Mouse (Mus musculus): ENCODE measurements at regions not wholly inside any gene's neighbourhood (a gene's known extent, or its start where the extent isn't known, plus 50 kb on each side); places are given as distances from the start of the nearest gene placed in this dataset.

DNA sequence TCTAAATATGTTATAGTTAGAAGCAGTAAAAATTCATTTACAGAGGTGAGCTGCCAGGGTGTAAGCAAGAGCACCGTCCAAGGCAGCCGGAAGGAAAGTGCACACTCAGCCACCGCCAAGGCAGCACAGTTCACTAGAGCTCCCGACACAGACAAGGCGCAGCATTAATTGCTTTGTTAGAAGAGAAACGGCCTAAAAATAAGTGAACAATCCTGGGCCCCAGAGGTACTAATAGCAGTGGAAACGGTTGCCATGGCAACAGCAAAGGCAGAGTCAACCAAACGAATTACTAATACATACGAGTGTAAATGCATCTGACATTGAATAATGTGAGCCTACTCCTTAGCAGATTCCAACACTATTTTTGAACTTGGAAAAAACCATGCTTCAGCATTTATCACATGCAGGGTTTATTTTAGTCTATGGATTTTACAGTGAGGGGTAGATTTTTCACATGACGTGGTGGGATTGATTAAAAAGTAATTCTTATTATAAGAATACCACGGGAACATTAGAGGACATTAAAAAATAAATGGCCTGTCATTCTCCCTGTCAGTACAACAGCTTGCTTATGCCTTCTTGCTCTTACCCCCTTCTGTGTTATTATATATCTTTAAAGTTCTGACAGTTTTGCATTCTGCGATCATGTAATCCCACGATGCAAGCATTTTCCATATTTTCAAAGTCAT is 62.5 kb downstream of the Cavin4 start:
- Histone ChIP-seq H3K4me1 (ENCODE audit: control insufficient read depth, insufficient read depth, insufficient read length) (no peaks in the 10 kb centered on the region), H3K36me3 (ENCODE audit: control insufficient read depth, insufficient read depth, low read length) (no peaks in the 10 kb centered on the region), H3K4me3 (ENCODE audit: extremely low read depth, insufficient read depth, insufficient read length) (no peak overlapping the region), H3K27ac (ENCODE audit: insufficient read depth, low read length) (no peak overlapping the region), H3K27me3 (ENCODE audit: control insufficient read depth, insufficient read depth, low read length) (no peaks in the 10 kb centered on the region)
- DNase-seq (ENCODE audit: low read depth in 1 of 2, low spot score in 2 of 2): no peak
- TF ChIP-seq POLR2A (IDR thresholded peaks at IDR 0.05; ENCODE audit: low read depth, low read length): no peak
- no peak for TF ChIP-seq CTCF (IDR thresholded peaks at IDR 0.05; ENCODE audit: extremely low read depth, insufficient read depth, insufficient read length, insufficient replicate concordance)
- 85% methylated on average over 13 of the region's 13 CpGs for WGBS

- 88% methylated on average over 11 of the region's 11 CpGs for WGBS
- no peaks in the 10 kb centered on the region for H3K27me3 ChIP-seq (ENCODE audit: control insufficient read depth, insufficient read depth, low read length)
- no peak for TF ChIP-seq CTCF (IDR thresholded peaks at IDR 0.05; ENCODE audit: extremely low read depth, insufficient read depth, insufficient read length, insufficient replicate concordance)
- no peak for TF ChIP-seq POLR2A (IDR thresholded peaks at IDR 0.05; ENCODE audit: low read depth, low read length)
Observed at GRCm38 (mm10) chr4:48726349-48726835, 63.1 kb downstream of the Cavin4 start.

DNA sequence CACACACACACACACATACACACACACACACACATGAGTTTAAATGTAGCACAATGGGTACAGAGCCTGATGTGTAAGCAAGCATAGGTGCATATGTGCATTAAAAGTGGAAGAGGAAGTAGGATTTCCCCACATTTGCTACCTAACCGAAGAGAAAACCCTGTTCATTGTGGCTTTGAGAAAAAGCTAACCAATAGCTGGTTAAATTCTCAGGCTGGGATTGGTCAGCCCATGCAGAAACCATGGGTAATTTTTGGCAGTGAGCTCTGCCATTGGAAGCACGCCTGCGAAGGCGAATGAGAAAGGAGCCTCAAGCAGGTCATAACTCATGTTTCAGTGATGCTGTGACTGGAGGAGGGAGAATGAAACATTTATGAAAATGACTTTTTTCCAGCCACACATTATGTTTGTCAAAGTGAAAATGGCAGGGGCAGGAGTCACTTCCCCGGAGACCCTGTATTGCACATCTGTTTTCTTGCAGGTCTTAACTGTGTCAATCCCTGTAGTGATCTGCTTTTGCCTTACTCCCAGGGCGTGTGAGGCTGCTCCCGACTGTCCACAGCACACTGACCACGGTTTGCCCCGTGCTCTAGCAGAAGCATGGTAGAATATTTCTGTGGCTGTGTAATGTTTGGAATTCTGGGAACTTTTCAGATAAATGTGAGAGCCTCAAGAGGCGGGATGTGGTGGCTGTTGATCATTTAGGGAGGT is 71.7 kb downstream of the Cavin4 start:
- TF ChIP-seq CTCF (IDR thresholded peaks at IDR 0.05; ENCODE audit: extremely low read depth, insufficient read depth, insufficient read length, insufficient replicate concordance) (no peak), POLR2A (IDR thresholded peaks at IDR 0.05; ENCODE audit: low read depth, low read length) (no peak)
- Histone ChIP-seq H3K4me3 (ENCODE audit: extremely low read depth, insufficient read depth, insufficient read length) (no peak overlapping the region), H3K27ac (ENCODE audit: insufficient read depth, low read length) (no peak overlapping the region), H3K36me3 (ENCODE audit: control insufficient read depth, insufficient read depth, low read length) (no peaks in the 10 kb centered on the region), H3K4me1 (ENCODE audit: control insufficient read depth, insufficient read depth, insufficient read length) (no peaks in the 10 kb centered on the region), H3K27me3 (ENCODE audit: control insufficient read depth, insufficient read depth, low read length) (no peaks in the 10 kb centered on the region)
- 35% methylated on average over 10 of the region's 10 CpGs for WGBS
- no peak for DNase-seq (ENCODE audit: low read depth in 1 of 2, low spot score in 2 of 2)

More at GRCm38 (mm10) chr4:48726349-48726835, 63.1 kb downstream of the Cavin4 start:
- H3K36me3 ChIP-seq (ENCODE audit: control insufficient read depth, insufficient read depth, low read length): no peaks in the 10 kb centered on the region
- no peak overlapping the region for H3K4me3 ChIP-seq (ENCODE audit: extremely low read depth, insufficient read depth, insufficient read length)
- H3K4me1 ChIP-seq (ENCODE audit: control insufficient read depth, insufficient read depth, insufficient read length): no peaks in the 10 kb centered on the region
- no peak overlapping the region for H3K27ac ChIP-seq (ENCODE audit: insufficient read depth, low read length)
- DNase-seq (ENCODE audit: low read depth in 1 of 2, low spot score in 2 of 2): no peak

DNA sequence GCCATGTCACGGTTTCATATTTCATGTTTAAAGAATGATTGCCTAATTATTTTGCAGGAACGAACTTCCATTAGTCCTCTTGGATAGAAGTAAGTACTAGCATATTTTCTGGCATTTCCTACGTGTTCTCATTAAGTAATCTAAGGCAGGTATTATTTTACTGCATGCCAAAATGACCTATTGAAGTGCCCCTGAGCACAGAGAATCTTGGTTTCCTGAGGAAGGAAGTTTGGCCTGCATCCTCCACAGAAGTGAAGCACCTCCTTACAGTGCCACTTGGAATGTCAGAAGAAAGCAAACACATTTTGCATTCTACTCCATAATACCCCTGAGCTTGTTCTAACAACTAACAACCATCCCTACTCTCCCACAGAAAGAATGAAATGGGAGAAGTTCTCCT is 82.9 kb downstream of the Cavin4 start:
- TF ChIP-seq POLR2A (IDR thresholded peaks at IDR 0.05; ENCODE audit: low read depth, low read length) (no peak), CTCF (IDR thresholded peaks at IDR 0.05; ENCODE audit: extremely low read depth, insufficient read depth, insufficient read length, insufficient replicate concordance) (no peak)
- Histone ChIP-seq H3K27me3 (ENCODE audit: control insufficient read depth, insufficient read depth, low read length) (no peaks in the 10 kb centered on the region), H3K4me3 (ENCODE audit: extremely low read depth, insufficient read depth, insufficient read length) (no peak overlapping the region), H3K27ac (ENCODE audit: insufficient read depth, low read length) (no peak overlapping the region), H3K4me1 (ENCODE audit: control insufficient read depth, insufficient read depth, insufficient read length) (no peaks in the 10 kb centered on the region), H3K36me3 (ENCODE audit: control insufficient read depth, insufficient read depth, low read length) (no peaks in the 10 kb centered on the region)
- no peak for DNase-seq (ENCODE audit: low read depth in 1 of 2, low spot score in 2 of 2)
- WGBS: 56% methylated on average over 3 of the region's 3 CpGs

DNA sequence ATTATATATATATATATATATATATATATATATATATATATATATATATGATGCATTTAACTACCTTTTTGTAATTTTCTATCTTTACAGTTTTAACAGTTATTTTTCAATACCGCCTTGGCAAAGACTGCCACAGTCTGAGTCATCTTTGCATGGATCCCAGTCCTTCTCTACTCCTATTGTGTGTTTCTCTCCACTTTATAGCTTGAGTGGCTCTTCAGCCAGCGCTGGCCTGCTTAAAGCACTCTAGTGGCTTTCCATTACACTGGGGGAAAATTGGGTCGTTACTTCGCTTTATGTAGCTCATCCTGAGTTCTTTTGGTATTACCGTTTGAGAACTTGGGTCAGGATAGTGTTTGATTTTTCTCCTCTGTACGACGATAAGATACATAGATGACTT is 86.3 kb downstream of the Cavin4 start:
- 89% methylated on average over 7 of the region's 7 CpGs for WGBS
- TF ChIP-seq CTCF (IDR thresholded peaks at IDR 0.05; ENCODE audit: extremely low read depth, insufficient read depth, insufficient read length, insufficient replicate concordance) (no peak), POLR2A (IDR thresholded peaks at IDR 0.05; ENCODE audit: low read depth, low read length) (no peak)
- no peaks in the 10 kb centered on the region for H3K27me3 ChIP-seq (ENCODE audit: control insufficient read depth, insufficient read depth, low read length)
- no peaks in the 10 kb centered on the region for H3K4me1 ChIP-seq (ENCODE audit: control insufficient read depth, insufficient read depth, insufficient read length)
- no peak for DNase-seq (ENCODE audit: low read depth in 1 of 2, low spot score in 2 of 2)
- no peak overlapping the region for H3K27ac ChIP-seq (ENCODE audit: insufficient read depth, low read length)
- H3K4me3 ChIP-seq (ENCODE audit: extremely low read depth, insufficient read depth, insufficient read length): no peak overlapping the region
- no peaks in the 10 kb centered on the region for H3K36me3 ChIP-seq (ENCODE audit: control insufficient read depth, insufficient read depth, low read length)

DNA sequence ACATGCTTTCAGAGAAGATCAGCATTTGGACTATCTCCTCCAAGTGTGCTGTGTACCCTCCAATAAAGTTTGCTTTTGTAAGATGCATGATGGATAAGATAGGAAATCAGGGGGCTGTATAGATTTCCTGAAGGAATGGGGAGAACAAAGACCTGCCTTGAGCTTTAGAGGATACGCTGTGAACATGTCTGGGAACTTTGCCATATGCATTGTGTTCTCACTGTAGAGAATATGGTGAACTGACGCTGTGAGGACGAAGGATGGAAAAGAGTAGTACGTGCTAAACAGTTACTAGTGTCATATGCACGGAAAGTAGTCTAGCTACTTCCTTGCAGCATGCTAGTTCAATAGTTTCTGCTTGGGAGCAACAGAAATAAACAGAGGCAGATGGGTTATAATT is 86.8 kb downstream of the Cavin4 start:
- 84% methylated on average over 5 of the region's 5 CpGs for WGBS
- no peaks in the 10 kb centered on the region for H3K27me3 ChIP-seq (ENCODE audit: control insufficient read depth, insufficient read depth, low read length)
- H3K4me1 ChIP-seq (ENCODE audit: control insufficient read depth, insufficient read depth, insufficient read length): no peaks in the 10 kb centered on the region
- no peak for DNase-seq (ENCODE audit: low read depth in 1 of 2, low spot score in 2 of 2)
- no peak overlapping the region for H3K4me3 ChIP-seq (ENCODE audit: extremely low read depth, insufficient read depth, insufficient read length)
- no peak overlapping the region for H3K27ac ChIP-seq (ENCODE audit: insufficient read depth, low read length)
- no peak for TF ChIP-seq POLR2A (IDR thresholded peaks at IDR 0.05; ENCODE audit: low read depth, low read length)
- TF ChIP-seq CTCF (IDR thresholded peaks at IDR 0.05; ENCODE audit: extremely low read depth, insufficient read depth, insufficient read length, insufficient replicate concordance): no peak
- H3K36me3 ChIP-seq (ENCODE audit: control insufficient read depth, insufficient read depth, low read length): no peaks in the 10 kb centered on the region

Measured in spleen, adult 2 months (tissue).